Mouse (Mus musculus) frontal cortex, postnatal 36 days (tissue): ENCODE data around the gene Nelfa.
"Not testable (repeated sequence)": the region's sequence is repeated elsewhere in the genome, so short reads cannot be mapped to it uniquely, and the experiment has no call there.

Source experiments
- DNase-seq, 2 experiments: peaks; one replicate each; pipeline ENCODE4 v3.0.0; 2022; ENCODE audit warnings: low spot score in 2 of 2

Nelfa gene

GRCm38 (mm10) chr5:33936120-33936707 is at the start of gene Nelfa:
Gene Nelfa, minus strand, starts transcription at chr5:33936413.
- DNase-seq: peak; percentile 99 to 100

GRCm38 (mm10) chr5:33983309-33984121 is 47.3 kb upstream of the Nelfa start, which contains the start of gene Gm1673:
Gene Gm1673, plus strand, starts transcription at chr5:33983433.
- peak; percentile 89 to 93 for DNase-seq

- DNase-seq: no peak
Measured at GRCm38 (mm10) chr5:33982731-33983259, 46.6 kb upstream of the Nelfa start.

- no peak for DNase-seq
Measured at GRCm38 (mm10) chr5:33976267-33976666, 40.1 kb upstream of the Nelfa start.

GRCm38 (mm10) chr5:33974736-33975135 is 38.5 kb upstream of the Nelfa start:
- DNase-seq: no peak

GRCm38 (mm10) chr5:33959382-33959781 is 23.2 kb upstream of the Nelfa start:
- DNase-seq: no peak

- no peak for DNase-seq
Measured at GRCm38 (mm10) chr5:33955868-33956267, 19.7 kb upstream of the Nelfa start.

GRCm38 (mm10) chr5:33954354-33954753 is 18.1 kb upstream of the Nelfa start:
- peak; percentile 85 to 88 for DNase-seq

GRCm38 (mm10) chr5:33953471-33954185 is 17.4 kb upstream of the Nelfa start:
- DNase-seq: no peak

- DNase-seq: no peak
Measured at GRCm38 (mm10) chr5:33948314-33948713, 12.1 kb upstream of the Nelfa start.

- DNase-seq: not testable (repeated sequence)
Measured at GRCm38 (mm10) chr5:33947035-33947434, 10.8 kb upstream of the Nelfa start.

GRCm38 (mm10) chr5:33938448-33938847 is 2.2 kb upstream of the Nelfa start:
- no peak for DNase-seq

GRCm38 (mm10) chr5:33937230-33937629 is 1.0 kb upstream of the Nelfa start:
- DNase-seq: no peak

- DNase-seq: no peak
Measured at GRCm38 (mm10) chr5:33935700-33936111, 507 bp downstream of the Nelfa start.

GRCm38 (mm10) chr5:33934877-33935276 is 1.3 kb downstream of the Nelfa start:
- no peak for DNase-seq

GRCm38 (mm10) chr5:33934081-33934480 is 2.1 kb downstream of the Nelfa start:
- no peak for DNase-seq

- DNase-seq: peak; percentile 20 to 37
Measured at GRCm38 (mm10) chr5:33932413-33932812, 3.8 kb downstream of the Nelfa start.

GRCm38 (mm10) chr5:33926170-33926569 is 10.0 kb downstream of the Nelfa start:
- DNase-seq: no peak

- no peak for DNase-seq
Measured at GRCm38 (mm10) chr5:33922566-33922965, 13.6 kb downstream of the Nelfa start.

- no peak for DNase-seq
Measured at GRCm38 (mm10) chr5:33921486-33922235, 14.6 kb downstream of the Nelfa start.

- no peak for DNase-seq
Measured at GRCm38 (mm10) chr5:33920924-33921323, 15.3 kb downstream of the Nelfa start.
